Mouse (Mus musculus) midbrain, embryonic 15.5 days (tissue): ENCODE results near the gene Was. TPM values are rescaled to one million over a fixed set of nuclear protein-coding genes. Genes with fewer than 3 reads are reported as not detected.

Experiments
- ATAC-seq: fragments of 200-750 bp; cut with Nextera tagmentation; replicated peaks from 2 replicates; pipeline ENCODE4 v1.8.0; 2017; ENCODE audit warnings: moderate TSS enrichment
- H3K27ac ChIP-seq: fragments of 300-500 bp; sonication (generic); 2 replicates; pipeline ENCODE4 v1.5.1; 2015; ENCODE audit warnings: mild to moderate bottlenecking, inconsistent platforms
- H3K27me3 ChIP-seq: fragments of 300-500 bp; sonication (generic); replicated peaks from 2 replicates; pipeline ENCODE4 v1.6.1; 2015; ENCODE audit warnings: inconsistent platforms
- H3K36me3 ChIP-seq: fragments of 300-500 bp; sonication (generic); replicated peaks from 2 replicates; pipeline ENCODE4 v1.6.1; 2015; ENCODE audit warnings: inconsistent platforms
- H3K4me1 ChIP-seq: fragments of 300-500 bp; sonication (generic); 2 replicates; pipeline ENCODE4 v1.6.1; 2015; ENCODE audit warnings: inconsistent platforms
- H3K4me2 ChIP-seq: fragments of 300-500 bp; sonication (generic); 2 replicates; pipeline ENCODE4 v1.6.1; 2015; ENCODE audit warnings: inconsistent platforms, mild to moderate bottlenecking, moderate library complexity
- H3K4me3 ChIP-seq: fragments of 300-500 bp; sonication (generic); 2 replicates; pipeline ENCODE4 v1.5.1; 2015; ENCODE audit warnings: mild to moderate bottlenecking, inconsistent platforms
- H3K9ac ChIP-seq: fragments of 300-500 bp; sonication (generic); 2 replicates; pipeline ENCODE4 v1.6.1; 2015; ENCODE audit warnings: mild to moderate bottlenecking, inconsistent platforms
- H3K9me3 ChIP-seq: fragments of 300-500 bp; sonication (generic); 2 replicates; pipeline ENCODE4 v1.6.1; 2016; ENCODE audit warnings: inconsistent platforms
- WGBS: fragments of 180-500 bp; shearing (Covaris S2); methylation state at CpG from one replicate; pipeline ENCODE4 v1.1.7; 2015; ENCODE audit warnings: mixed read lengths; 5-methylcytosine and 5-hydroxymethylcytosine counted together
- polyA plus RNA-seq: library from polyadenylated mRNA; unstranded; fragments of >200 nt; fragmentation: Nextera tagmentation; extraction: Ambion mirVana; gene quantifications from 2 replicates; pipeline ENCODE4 v1.2.1, GENCODE M21; 2015

The Was gene
- polyA plus RNA-seq, result 0.13 and 0.18 TPM in 2 replicates

- WGBS, result 89% methylated on average over 14 of the region's 14 CpGs
- no peaks in the 10 kb centered on the region for H3K9me3 ChIP-seq
- H3K27me3 ChIP-seq, result no peaks in the 10 kb centered on the region
- no peak within 1 kb of the TSS for H3K27ac ChIP-seq
- no peaks in the 10 kb centered on the region for H3K4me1 ChIP-seq
- no peak for ATAC-seq
- no peak within 1 kb of the TSS for H3K4me2 ChIP-seq
- H3K9ac ChIP-seq, result no peak within 1 kb of the TSS
- no peak within 1 kb of the TSS for H3K4me3 ChIP-seq
- H3K36me3 ChIP-seq, result no peaks in the 10 kb centered on the region
These were observed at the start of gene Was for GRCm38 (mm10) chrX:8090346-8090953. TSS of gene Was (minus strand) at chrX:8090498.

GRCm38 (mm10) chrX:8139480-8139879 lies 49.2 kb upstream of the Was start:
- no peak for ATAC-seq
- H3K4me3 ChIP-seq, result no peak overlapping the region
- peaks cover 10% of the 10 kb centered on the region for H3K4me1 ChIP-seq
- no peaks in the 10 kb centered on the region for H3K9me3 ChIP-seq
- no peaks in the 10 kb centered on the region; the same call in 1 of the 2 replicates for H3K36me3 ChIP-seq
- no peaks in the 10 kb centered on the region for H3K27me3 ChIP-seq
- no peak overlapping the region for H3K4me2 ChIP-seq
- H3K9ac ChIP-seq, result no peak overlapping the region
- WGBS, result 54% methylated on average over 1 of the region's 1 CpGs
- H3K27ac ChIP-seq, result no peak overlapping the region

- Histone ChIP-seq H3K4me2 (no peak overlapping the region), H3K36me3 (no peaks in the 10 kb centered on the region), H3K4me1 (peaks cover 5% of the 10 kb centered on the region), H3K27ac (no peak overlapping the region), H3K4me3 (no peak overlapping the region), H3K9ac (no peak overlapping the region), H3K9me3 (no peaks in the 10 kb centered on the region), H3K27me3 (no peaks in the 10 kb centered on the region)
- no peak for ATAC-seq
- 61% methylated on average over 2 of the region's 2 CpGs for WGBS
These were observed 45.6 kb upstream of the Was start for GRCm38 (mm10) chrX:8135886-8136285.

GRCm38 (mm10) chrX:8132017-8132976 lies 42.0 kb upstream of the Was start, which contains the start of gene Wdr13:
TSS of gene Wdr13 (minus strand) at chrX:8132892.
- Histone ChIP-seq H3K27ac (peak within 1 kb of the TSS; percentile 96), H3K36me3 (no peaks in the 10 kb centered on the region; the same call in 1 of the 2 replicates), H3K27me3 (no peaks in the 10 kb centered on the region), H3K9ac (peak within 1 kb of the TSS; percentile 54), H3K4me3 (peak within 1 kb of the TSS; percentile 55), H3K4me2 (peak within 1 kb of the TSS; percentile 50), H3K9me3 (no peaks in the 10 kb centered on the region), H3K4me1 (peaks cover 5% of the 10 kb centered on the region)
- ATAC-seq, result peak; percentile 91
- WGBS, result 18% methylated on average over 39 of the region's 40 CpGs

GRCm38 (mm10) chrX:8131393-8131792 lies 41.1 kb upstream of the Was start:
- Histone ChIP-seq H3K4me1 (peaks cover 5% of the 10 kb centered on the region), H3K27ac (peak overlapping the region; percentile 96; the same call in 1 of the 2 replicates), H3K36me3 (no peaks in the 10 kb centered on the region; the same call in 1 of the 2 replicates), H3K9me3 (no peaks in the 10 kb centered on the region), H3K4me2 (peak overlapping the region; percentile 50), H3K4me3 (peak overlapping the region; percentile 55), H3K9ac (no peak overlapping the region), H3K27me3 (no peaks in the 10 kb centered on the region)
- ATAC-seq, result 0 out of 2 replicates have a peak, but pooled peaks have one; percentile 10
- WGBS, result 91% methylated on average over 17 of the region's 17 CpGs

GRCm38 (mm10) chrX:8125235-8125634 lies 34.9 kb upstream of the Was start:
- Histone ChIP-seq H3K4me2 (no peak overlapping the region), H3K27ac (no peak overlapping the region), H3K4me3 (no peak overlapping the region), H3K9me3 (no peaks in the 10 kb centered on the region), H3K9ac (no peak overlapping the region), H3K4me1 (no peaks in the 10 kb centered on the region), H3K27me3 (no peaks in the 10 kb centered on the region), H3K36me3 (no peaks in the 10 kb centered on the region; the same call in 1 of the 2 replicates)
- 83% methylated on average over 7 of the region's 7 CpGs for WGBS
- no peak for ATAC-seq

GRCm38 (mm10) chrX:8123821-8124470 lies 33.6 kb upstream of the Was start:
- Histone ChIP-seq H3K4me2 (no peak overlapping the region), H3K9me3 (no peaks in the 10 kb centered on the region), H3K4me3 (no peak overlapping the region), H3K4me1 (no peaks in the 10 kb centered on the region), H3K27me3 (no peaks in the 10 kb centered on the region), H3K36me3 (no peaks in the 10 kb centered on the region; the same call in 1 of the 2 replicates), H3K27ac (no peak overlapping the region), H3K9ac (no peak overlapping the region)
- ATAC-seq, result no peak
- 83% methylated on average over 6 of the region's 6 CpGs for WGBS

- H3K27ac ChIP-seq, result no peak overlapping the region
- H3K4me2 ChIP-seq, result no peak overlapping the region
- H3K9me3 ChIP-seq, result no peaks in the 10 kb centered on the region
- no peaks in the 10 kb centered on the region for H3K36me3 ChIP-seq
- H3K9ac ChIP-seq, result no peak overlapping the region
- H3K4me3 ChIP-seq, result no peak overlapping the region
- no peaks in the 10 kb centered on the region for H3K4me1 ChIP-seq
- ATAC-seq, result no peak
- no peaks in the 10 kb centered on the region for H3K27me3 ChIP-seq
These were observed 27.0 kb upstream of the Was start for GRCm38 (mm10) chrX:8117264-8117663.

- H3K4me2 ChIP-seq, result no peak overlapping the region
- 83% methylated on average over 4 of the region's 4 CpGs for WGBS
- no peaks in the 10 kb centered on the region for H3K36me3 ChIP-seq
- H3K9me3 ChIP-seq, result no peaks in the 10 kb centered on the region
- ATAC-seq, result no peak
- no peak overlapping the region for H3K4me3 ChIP-seq
- H3K27me3 ChIP-seq, result no peaks in the 10 kb centered on the region
- no peak overlapping the region for H3K27ac ChIP-seq
- H3K9ac ChIP-seq, result no peak overlapping the region
- H3K4me1 ChIP-seq, result no peaks in the 10 kb centered on the region
These were observed 25.0 kb upstream of the Was start for GRCm38 (mm10) chrX:8115275-8115674.

- H3K4me2 ChIP-seq, result no peak overlapping the region
- H3K9me3 ChIP-seq, result no peaks in the 10 kb centered on the region
- no peak overlapping the region for H3K9ac ChIP-seq
- H3K27ac ChIP-seq, result no peak overlapping the region
- WGBS, result 94% methylated on average over 3 of the region's 3 CpGs
- no peaks in the 10 kb centered on the region for H3K36me3 ChIP-seq
- H3K4me1 ChIP-seq, result peaks cover 8% of the 10 kb centered on the region; the same call in 1 of the 2 replicates
- no peaks in the 10 kb centered on the region for H3K27me3 ChIP-seq
- no peak overlapping the region for H3K4me3 ChIP-seq
- no peak for ATAC-seq
These were observed 14.7 kb upstream of the Was start for GRCm38 (mm10) chrX:8105019-8105418.

GRCm38 (mm10) chrX:8102213-8102668 lies 11.9 kb upstream of the Was start:
- no peaks in the 10 kb centered on the region for H3K9me3 ChIP-seq
- no peak overlapping the region for H3K4me3 ChIP-seq
- H3K9ac ChIP-seq, result no peak overlapping the region
- ATAC-seq, result no peak
- no peaks in the 10 kb centered on the region for H3K36me3 ChIP-seq
- H3K4me1 ChIP-seq, result peaks cover 9% of the 10 kb centered on the region; the same call in 1 of the 2 replicates
- H3K4me2 ChIP-seq, result no peak overlapping the region
- no peaks in the 10 kb centered on the region for H3K27me3 ChIP-seq
- no peak overlapping the region for H3K27ac ChIP-seq
- 65% methylated on average over 7 of the region's 7 CpGs for WGBS

GRCm38 (mm10) chrX:8101017-8101416 lies 10.7 kb upstream of the Was start:
- ATAC-seq, result peak; percentile 63

More at GRCm38 (mm10) chrX:8101017-8101416, 10.7 kb upstream of the Was start:
- Histone ChIP-seq H3K4me2 (peak overlapping the region; percentile 12; the same call in 1 of the 2 replicates), H3K27me3 (no peaks in the 10 kb centered on the region), H3K4me3 (no peak overlapping the region), H3K9me3 (no peaks in the 10 kb centered on the region), H3K9ac (no peak overlapping the region), H3K4me1 (peaks cover 9% of the 10 kb centered on the region; the same call in 1 of the 2 replicates), H3K36me3 (no peaks in the 10 kb centered on the region), H3K27ac (peak overlapping the region; percentile 83)
- WGBS, result 23% methylated on average over 3 of the region's 3 CpGs
